Comparison of ENCODE assay signal across 9 mouse cellular contexts in genomic region chr11:105123986-105124385, GRCm38 (mm10). TPM values are rescaled to one million over a fixed set of nuclear protein-coding genes. Genes with fewer than 3 reads are reported as not detected.
DNase-seq lines count a peak whose midpoint lies in the region; ATAC-seq and TF ChIP-seq lines count a peak whose summit lies in the region.
"Had no signal": no experiment of that assay in that cellular context is flagged by ENCODE, and none has a peak within 500 bp of the region (broad histone marks: within the 10 kb centered on the region; RNA-seq: fewer than 3 reads in every experiment).

No protein-coding gene starts in this region.

- no peak overlapping the region for H3K27ac ChIP-seq in midbrain, embryonic 10.5 days (replicated peaks)
- H3K27ac ChIP-seq in midbrain, embryonic 13.5 days = no peak overlapping the region
- no peak overlapping the region for H3K27ac ChIP-seq in lung, postnatal 0 days (ENCODE audit: low read length)
- H3K27ac ChIP-seq in spleen, adult 2 months (ENCODE audit: insufficient read depth, low read length) = no peak overlapping the region
- H3K27ac ChIP-seq: heart, embryonic 15.5 days had no signal

- H3K4me3 ChIP-seq in midbrain, embryonic 10.5 days = no peak overlapping the region
- H3K4me3 ChIP-seq in midbrain, embryonic 13.5 days (replicated peaks) = no peak overlapping the region
- H3K4me3 ChIP-seq in lung, postnatal 0 days (ENCODE audit: low read depth, low read length) = no peak overlapping the region
- no peak overlapping the region for H3K4me3 ChIP-seq in spleen, adult 2 months (ENCODE audit: extremely low read depth, insufficient read depth, insufficient read length)
- H3K4me3 ChIP-seq: heart, embryonic 15.5 days had no signal

- no peak overlapping the region for H3K9ac ChIP-seq in midbrain, embryonic 13.5 days (replicated peaks)
- H3K9ac ChIP-seq in lung, postnatal 0 days (replicated peaks; ENCODE audit: low read depth) = no peak overlapping the region
- H3K9ac ChIP-seq: heart, embryonic 15.5 days had no signal

- H3K27me3 ChIP-seq in midbrain, embryonic 10.5 days (ENCODE audit: low read depth, poor library complexity, severe bottlenecking) = no peaks in the 10 kb centered on the region
- H3K27me3 ChIP-seq in midbrain, embryonic 13.5 days = no peaks in the 10 kb centered on the region
- no peaks in the 10 kb centered on the region for H3K27me3 ChIP-seq in lung, postnatal 0 days (replicated peaks; ENCODE audit: insufficient read depth, low read length)
- H3K27me3 ChIP-seq in spleen, adult 2 months (ENCODE audit: control insufficient read depth, insufficient read depth, low read length) = no peaks in the 10 kb centered on the region
- H3K27me3 ChIP-seq: heart, embryonic 15.5 days had no signal

- 11% methylated on average over 9 of the region's 9 CpGs for WGBS in midbrain, embryonic 10.5 days
- 9% methylated on average over 9 of the region's 9 CpGs for WGBS in midbrain, embryonic 13.5 days
- WGBS in lung, postnatal 0 days = 5% methylated on average over 9 of the region's 9 CpGs
- WGBS in spleen, adult 2 months = 10% methylated on average over 9 of the region's 9 CpGs

- no peak overlapping the region for H3K4me2 ChIP-seq in midbrain, embryonic 13.5 days (replicated peaks)
- H3K4me2 ChIP-seq in lung, postnatal 0 days (replicated peaks; ENCODE audit: low read depth, low read length) = no peak overlapping the region
- H3K4me2 ChIP-seq: heart, embryonic 15.5 days had no signal

- no peaks in the 10 kb centered on the region for H3K9me3 ChIP-seq in midbrain, embryonic 10.5 days (replicated peaks)
- no peaks in the 10 kb centered on the region for H3K9me3 ChIP-seq in midbrain, embryonic 13.5 days
- H3K9me3 ChIP-seq in lung, postnatal 0 days (ENCODE audit: low read length) = no peaks in the 10 kb centered on the region
- H3K9me3 ChIP-seq: heart, embryonic 15.5 days had no signal

- TF ChIP-seq EP300 in lung, postnatal 0 days (IDR thresholded peaks at IDR 0.05) = no peak

- peaks cover 15% of the 10 kb centered on the region for H3K4me1 ChIP-seq in midbrain, embryonic 10.5 days
- peaks cover 13% of the 10 kb centered on the region for H3K4me1 ChIP-seq in midbrain, embryonic 13.5 days (replicated peaks)
- peaks cover 11% of the 10 kb centered on the region; the same call in 1 of the 2 replicates for H3K4me1 ChIP-seq in lung, postnatal 0 days (ENCODE audit: insufficient read depth, low read depth, low read length)
- no peaks in the 10 kb centered on the region; the same call in 1 of the 2 replicates for H3K4me1 ChIP-seq in spleen, adult 2 months (ENCODE audit: control insufficient read depth, insufficient read depth, insufficient read length)

- ATAC-seq in midbrain, embryonic 13.5 days = no peak
- peak; percentile 60 for ATAC-seq in erythroblast, adult 5-6 weeks (replicated peaks; ENCODE audit: low FRiP score, poor library complexity, severe bottlenecking)
- ATAC-seq in lung, postnatal 0 days = peak; percentile 55

- no peak for TF ChIP-seq POLR2A in spleen, adult 2 months (IDR thresholded peaks at IDR 0.05; ENCODE audit: low read depth, low read length)

- TF ChIP-seq CTCF in lung, postnatal 0 days (IDR thresholded peaks at IDR 0.05) = peak; percentile 79
- TF ChIP-seq CTCF in spleen, adult 2 months (IDR thresholded peaks at IDR 0.05; ENCODE audit: extremely low read depth, insufficient read depth, insufficient read length, insufficient replicate concordance) = peak; percentile 49; the same call in 1 of the 2 replicates

- H3K36me3 ChIP-seq in midbrain, embryonic 10.5 days = peaks cover 4% of the 10 kb centered on the region
- peaks cover 4% of the 10 kb centered on the region for H3K36me3 ChIP-seq in midbrain, embryonic 13.5 days
- no peaks in the 10 kb centered on the region for H3K36me3 ChIP-seq in lung, postnatal 0 days (ENCODE audit: insufficient read depth, low read length)
- no peaks in the 10 kb centered on the region for H3K36me3 ChIP-seq in spleen, adult 2 months (ENCODE audit: control insufficient read depth, insufficient read depth, low read length)
- H3K36me3 ChIP-seq: heart, embryonic 15.5 days had no signal

- peak; percentile 50 for DNase-seq in midbrain, embryonic 10.5 days (ENCODE audit: low spot score)
- DNase-seq in WW6 (ENCODE audit: low read depth, low spot score) = peak; percentile 61
- peak; percentile 89 for DNase-seq in kidney, adult 9 months
- peak; percentile 86 for DNase-seq in lung, postnatal 0 days (ENCODE audit: low spot score)
- DNase-seq in spleen, adult 2 months (ENCODE audit: low read depth in 1 of 2, low spot score in 2 of 2) = peak; percentile 23 to 26
- no peak for DNase-seq in layer of hippocampus, adult 11-12 months (ENCODE audit: low spot score)

RNA-seq across cellular contexts. Expression of gene Mettl2, which starts 2.2 kb away (rescaled TPM):
- polyA plus RNA-seq in midbrain, embryonic 10.5 days (2016; fragmentation: Nextera tagmentation; extraction: Ambion mirVana) = 51.4 and 56.3 TPM in 2 replicates
- 32.0 and 34.5 TPM in 2 replicates for polyA plus RNA-seq in midbrain, embryonic 13.5 days (2015; fragmentation: Nextera tagmentation; extraction: Ambion mirVana)
- total RNA-seq in erythroblast, adult 5-6 weeks (2015; ENCODE audit: low replicate concordance) = 6.3 and 6.5 TPM in 2 replicates
- 4.7 and 5.3 TPM in 2 replicates for total RNA-seq in erythroblast, adult 5-6 weeks (2017; ENCODE audit: low replicate concordance)
- polyA plus RNA-seq in lung, postnatal 0 days (2015; fragmentation: Nextera tagmentation; extraction: Ambion mirVana) = 14.9 and 16.2 TPM in 2 replicates
- polyA plus RNA-seq in spleen, adult 2 months (2012; rRNA removed) = 8.5 and 10.3 TPM in 2 replicates

RNA-seq across cellular contexts. Expression of gene Gm10842, which starts 22.7 kb away (rescaled TPM):
- not detected in 2 replicates for polyA plus RNA-seq in midbrain, embryonic 10.5 days (2016; fragmentation: Nextera tagmentation; extraction: Ambion mirVana)
- polyA plus RNA-seq in midbrain, embryonic 13.5 days (2015; fragmentation: Nextera tagmentation; extraction: Ambion mirVana) = not detected in 2 replicates
- total RNA-seq in erythroblast, adult 5-6 weeks (2015; ENCODE audit: low replicate concordance) = not detected in 2 replicates
- not detected in 2 replicates for total RNA-seq in erythroblast, adult 5-6 weeks (2017; ENCODE audit: low replicate concordance)
- polyA plus RNA-seq in lung, postnatal 0 days (2015; fragmentation: Nextera tagmentation; extraction: Ambion mirVana) = not detected in 2 replicates
- not detected in 2 replicates for polyA plus RNA-seq in spleen, adult 2 months (2012; rRNA removed)
- polyA plus RNA-seq: heart, embryonic 15.5 days had no signal

RNA-seq across cellular contexts. Expression of gene Tlk2, which starts 54.6 kb away (rescaled TPM):
- 22.8 and 23.8 TPM in 2 replicates for polyA plus RNA-seq in midbrain, embryonic 10.5 days (2016; fragmentation: Nextera tagmentation; extraction: Ambion mirVana)
- polyA plus RNA-seq in midbrain, embryonic 13.5 days (2015; fragmentation: Nextera tagmentation; extraction: Ambion mirVana) = 23.6 and 24.7 TPM in 2 replicates
- total RNA-seq in erythroblast, adult 5-6 weeks (2015; ENCODE audit: low replicate concordance) = 27.2 and 36.3 TPM in 2 replicates
- total RNA-seq in erythroblast, adult 5-6 weeks (2017; ENCODE audit: low replicate concordance) = 67.6 and 70.0 TPM in 2 replicates
- polyA plus RNA-seq in lung, postnatal 0 days (2015; fragmentation: Nextera tagmentation; extraction: Ambion mirVana) = 14.4 and 14.8 TPM in 2 replicates
- polyA plus RNA-seq in spleen, adult 2 months (2012; rRNA removed) = 9.0 and 9.7 TPM in 2 replicates
